Comparison of ENCODE assay signal across 21 mouse cellular contexts in the genomic region with DNA sequence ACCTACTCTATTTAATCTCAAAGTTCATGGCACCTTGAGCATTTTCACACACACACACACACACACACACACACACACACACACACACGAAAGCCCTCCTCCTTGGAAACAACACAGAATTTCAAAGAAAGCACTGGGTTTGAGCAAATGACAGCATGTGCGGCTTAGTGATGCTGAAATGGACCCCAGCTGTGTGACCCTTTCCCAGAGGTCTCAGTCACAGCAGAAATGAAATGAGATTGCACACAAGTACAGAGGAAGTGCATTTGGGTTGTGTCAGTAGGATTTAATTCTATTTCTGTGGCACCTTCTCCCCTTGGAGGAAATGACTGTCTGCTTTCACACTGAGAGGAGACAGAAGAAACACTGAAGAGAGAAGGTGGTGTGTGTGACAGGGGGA. TPM values are rescaled to one million over a fixed set of nuclear protein-coding genes. Genes with fewer than 3 reads are reported as not detected.
DNase-seq lines count a peak whose midpoint lies in the region; ATAC-seq lines count a peak whose summit lies in the region.
"Had no signal": no experiment of that assay in that cellular context is flagged by ENCODE, and none has a peak within 500 bp of the region (broad histone marks: within the 10 kb centered on the region; RNA-seq: fewer than 3 reads in every experiment).

No protein-coding gene starts in this region.

- no peaks in the 10 kb centered on the region for H3K27me3 ChIP-seq in hindbrain, embryonic 10.5 days (ENCODE audit: insufficient read depth, poor library complexity, severe bottlenecking)
- H3K27me3 ChIP-seq in hindbrain, embryonic 14.5 days (ENCODE audit: control insufficient read depth, insufficient read depth, low read length): no peaks in the 10 kb centered on the region
- H3K27me3 ChIP-seq in lung, embryonic 16.5 days (ENCODE audit: control insufficient read depth, insufficient read depth, low read depth, low read length): no peaks in the 10 kb centered on the region
- H3K27me3 ChIP-seq: forebrain, embryonic 15.5 days; heart, embryonic 13.5 days; hindbrain, embryonic 12.5 days; midbrain, embryonic 12.5 days had no signal

- no peak for ATAC-seq in hindbrain, embryonic 14.5 days (ENCODE audit: low FRiP score)
- peak; percentile 51; the same call in 1 of the 2 replicates for ATAC-seq in lung, embryonic 16.5 days (ENCODE audit: low read depth)
- ATAC-seq: forebrain, embryonic 15.5 days had no signal

- DNase-seq in hindbrain, embryonic 10.5 days (ENCODE audit: low spot score): peak; percentile 10
- DNase-seq in hindbrain, embryonic 14.5 days (ENCODE audit: low spot score): no peak
- peak; percentile 21 for DNase-seq in layer of hippocampus, adult 9-10 months (ENCODE audit: low spot score)
- DNase-seq in layer of hippocampus, postnatal 10 days (ENCODE audit: low spot score in 2 of 2): no peak
- DNase-seq in lung, postnatal 14 days: no peak
- peak; percentile 31 for DNase-seq in forelimb bud, embryonic 11.5 days (ENCODE audit: low read depth, low spot score)
- DNase-seq: adrenal gland, postnatal 10 days; cerebellum, adult 9-10 months; gastrocnemius, postnatal 10 days; heart, adult 18-20 months; heart, postnatal 14 days; kidney, adult 18-20 months; thymus, adult 2 months; thymus, postnatal 4 days had no signal

- no peak overlapping the region for H3K4me2 ChIP-seq in hindbrain, embryonic 14.5 days (replicated peaks)
- H3K4me2 ChIP-seq in lung, embryonic 16.5 days (ENCODE audit: low read depth, low read length): no peak overlapping the region
- H3K4me2 ChIP-seq: forebrain, embryonic 15.5 days; heart, embryonic 13.5 days; hindbrain, embryonic 12.5 days; midbrain, embryonic 12.5 days had no signal

- H3K27ac ChIP-seq in hindbrain, embryonic 10.5 days: no peak overlapping the region
- no peak overlapping the region for H3K27ac ChIP-seq in hindbrain, embryonic 14.5 days
- no peak overlapping the region for H3K27ac ChIP-seq in lung, embryonic 16.5 days (ENCODE audit: low read length)
- H3K27ac ChIP-seq: forebrain, embryonic 15.5 days; heart, embryonic 13.5 days; hindbrain, embryonic 12.5 days; midbrain, embryonic 12.5 days; stomach, postnatal 0 days had no signal

- H3K9me3 ChIP-seq in hindbrain, embryonic 10.5 days: 0 out of 2 replicates have a peak, but pooled peaks cover 3% of the 10 kb centered on the region
- H3K9me3 ChIP-seq in hindbrain, embryonic 14.5 days (ENCODE audit: control insufficient read depth, low read length): 0 out of 2 replicates have a peak, but pooled peaks cover 4% of the 10 kb centered on the region
- H3K9me3 ChIP-seq in lung, embryonic 16.5 days (ENCODE audit: control insufficient read depth, low read length): no peaks in the 10 kb centered on the region
- H3K9me3 ChIP-seq: forebrain, embryonic 15.5 days; hindbrain, embryonic 12.5 days had no signal

- H3K4me1 ChIP-seq in hindbrain, embryonic 10.5 days (replicated peaks): no peaks in the 10 kb centered on the region
- H3K4me1 ChIP-seq in hindbrain, embryonic 14.5 days (replicated peaks; ENCODE audit: control insufficient read depth, insufficient read depth, low read length): no peaks in the 10 kb centered on the region
- peaks cover 12% of the 10 kb centered on the region; the same call in 1 of the 2 replicates for H3K4me1 ChIP-seq in lung, embryonic 16.5 days (replicated peaks; ENCODE audit: control insufficient read depth, insufficient read depth, low read length)
- H3K4me1 ChIP-seq: forebrain, embryonic 15.5 days had no signal

- H3K9ac ChIP-seq in hindbrain, embryonic 14.5 days: no peak overlapping the region
- no peak overlapping the region for H3K9ac ChIP-seq in lung, embryonic 16.5 days (ENCODE audit: low read length)
- H3K9ac ChIP-seq: forebrain, embryonic 15.5 days; heart, embryonic 13.5 days; hindbrain, embryonic 12.5 days; midbrain, embryonic 12.5 days had no signal

- 61% methylated on average over 2 of the region's 2 CpGs for WGBS in hindbrain, embryonic 10.5 days
- 63% methylated on average over 2 of the region's 2 CpGs for WGBS in hindbrain, embryonic 14.5 days
- WGBS in lung, embryonic 16.5 days: 49% methylated on average over 2 of the region's 2 CpGs

- no peaks in the 10 kb centered on the region for H3K36me3 ChIP-seq in hindbrain, embryonic 10.5 days
- no peaks in the 10 kb centered on the region for H3K36me3 ChIP-seq in hindbrain, embryonic 14.5 days (replicated peaks; ENCODE audit: control insufficient read depth, insufficient read depth)
- H3K36me3 ChIP-seq in lung, embryonic 16.5 days (ENCODE audit: control insufficient read depth, insufficient read depth, low read length): no peaks in the 10 kb centered on the region
- H3K36me3 ChIP-seq: forebrain, embryonic 15.5 days; heart, embryonic 13.5 days; hindbrain, embryonic 12.5 days; midbrain, embryonic 12.5 days had no signal

- H3K4me3 ChIP-seq in hindbrain, embryonic 10.5 days: no peak overlapping the region
- no peak overlapping the region for H3K4me3 ChIP-seq in hindbrain, embryonic 14.5 days (replicated peaks; ENCODE audit: low read length)
- H3K4me3 ChIP-seq in lung, embryonic 16.5 days (ENCODE audit: low read length): no peak overlapping the region
- H3K4me3 ChIP-seq: forebrain, embryonic 15.5 days; heart, embryonic 13.5 days; hindbrain, embryonic 12.5 days; midbrain, embryonic 12.5 days had no signal

RNA-seq across cellular contexts. Expression of gene Tmem100, which starts 26.9 kb away (rescaled TPM):
- 4.5 and 7.5 TPM in 2 replicates for polyA plus RNA-seq in hindbrain, embryonic 10.5 days (2016; fragmentation: Nextera tagmentation; extraction: Ambion mirVana)
- 13.4 and 15.0 TPM in 2 replicates for polyA plus RNA-seq in hindbrain, embryonic 14.5 days (2014; fragmentation: Nextera tagmentation; extraction: Ambion mirVana)
- 10 to 100 TPM; 28.2 to 30.1 TPM for total RNA-seq in layer of hippocampus, postnatal 10 days (2021)
- polyA plus RNA-seq in lung, embryonic 16.5 days (2015; fragmentation: Nextera tagmentation; extraction: Ambion mirVana): 20.7 and 22.7 TPM in 2 replicates
- polyA plus RNA-seq: liver, adult 2 months had no signal

RNA-seq across cellular contexts. Expression of gene Pctp, which starts 54.4 kb away (rescaled TPM):
- 15.0 and 19.6 TPM in 2 replicates for polyA plus RNA-seq in hindbrain, embryonic 10.5 days (2016; fragmentation: Nextera tagmentation; extraction: Ambion mirVana)
- polyA plus RNA-seq in hindbrain, embryonic 14.5 days (2014; fragmentation: Nextera tagmentation; extraction: Ambion mirVana): 0.73 and 1.6 TPM in 2 replicates
- under 1 TPM; 0.78 to 0.80 TPM for total RNA-seq in layer of hippocampus, postnatal 10 days (2021)
- polyA plus RNA-seq in lung, embryonic 16.5 days (2015; fragmentation: Nextera tagmentation; extraction: Ambion mirVana): 9.5 and 10.9 TPM in 2 replicates

Comparison
In these comparisons a context has a peak if more than half of its experiments do, and no peak if none do; other contexts are left out.
1. DNase-seq: peak in hindbrain, embryonic 10.5 days (single experiment), layer of hippocampus, adult 9-10 months (single experiment) and forelimb bud, embryonic 11.5 days (single experiment); none in hindbrain, embryonic 14.5 days (single experiment), layer of hippocampus, postnatal 10 days (0 of 2) and lung, postnatal 14 days (single experiment).